Mouse (Mus musculus) heart, postnatal 0 days (tissue): ENCODE measurements around the gene Scd4. TPM values are rescaled to one million over a fixed set of nuclear protein-coding genes. Genes with fewer than 3 reads are reported as not detected.
"Not testable (repeated sequence)": the region's sequence is repeated elsewhere in the genome, so short reads cannot be mapped to it uniquely, and the experiment has no call there.

ENCODE experiments used
- ATAC-seq: fragments of 200-750 bp; cut with Nextera tagmentation; 2 replicates; pipeline ENCODE4 v1.8.0; 2017; ENCODE audit warnings: low read depth, moderate number of reproducible peaks, moderate library complexity; ENCODE audit not compliant: insufficient read depth
- DNase-seq: peaks from one replicate; pipeline ENCODE4 v3.0.0-alpha.2; 2016; ENCODE audit warnings: low spot score
- H3K27ac ChIP-seq: fragments of 300-500 bp; sonication (generic); 2 replicates; pipeline ENCODE4 v1.5.1; 2014; ENCODE audit warnings: low read depth, mild to moderate bottlenecking
- H3K27me3 ChIP-seq: fragments of 300-500 bp; sonication (generic); 2 replicates; pipeline ENCODE4 v1.6.1; 2014; ENCODE audit warnings: low read length, mixed read lengths; ENCODE audit not compliant: control insufficient read depth, insufficient read depth
- H3K36me3 ChIP-seq: fragments of 300-500 bp; sonication (generic); replicated peaks from 2 replicates; pipeline ENCODE4 v1.6.1; 2014; ENCODE audit warnings: low read length, mixed read lengths; ENCODE audit not compliant: control insufficient read depth, insufficient read depth
- H3K4me1 ChIP-seq: fragments of 300-500 bp; sonication (generic); 2 replicates; pipeline ENCODE4 v1.6.1; 2014; ENCODE audit warnings: antibody characterized with exemption; ENCODE audit not compliant: control insufficient read depth, insufficient read depth
- H3K4me2 ChIP-seq: fragments of 300-500 bp; sonication (generic); 2 replicates; pipeline ENCODE4 v1.6.1; 2014; ENCODE audit warnings: low read depth, mild to moderate bottlenecking, low read length, moderate library complexity
- H3K4me3 ChIP-seq: fragments of 300-500 bp; sonication (generic); 2 replicates; pipeline ENCODE4 v1.5.1; 2014; ENCODE audit warnings: low read depth, low read length
- H3K9ac ChIP-seq: fragments of 300-500 bp; sonication (generic); replicated peaks from 2 replicates; pipeline ENCODE4 v1.6.1; 2014; ENCODE audit warnings: low read depth, low read length, mixed read lengths
- H3K9me3 ChIP-seq: fragments of 300-500 bp; sonication (generic); replicated peaks from 2 replicates; pipeline ENCODE4 v1.6.1; 2016; ENCODE audit warnings: low read length; ENCODE audit not compliant: control insufficient read depth
- CTCF ChIP-seq: IDR thresholded peaks from 2 replicates; pipeline ENCODE4 v1.5.1; 2016; ENCODE audit warnings: antibody characterized with exemption, control low read depth, low read depth
- EP300 ChIP-seq: IDR thresholded peaks from 2 replicates; pipeline ENCODE4 v1.6.1; 2016; ENCODE audit warnings: antibody characterized with exemption, low read depth
- WGBS: fragments of 180-500 bp; shearing (Covaris S2); extraction: QIAGEN DNeasy Blood & Tissue Kit; methylation state at CpG from one replicate; pipeline ENCODE4 v1.1.7; 2014; 5-methylcytosine and 5-hydroxymethylcytosine counted together
- polyA plus RNA-seq: library from polyadenylated mRNA; unstranded; fragments of >200 nt; fragmentation: Nextera tagmentation; extraction: Ambion mirVana; gene quantifications from 2 replicates; pipeline ENCODE4 v1.2.1, GENCODE M21; 2015
- total RNA-seq: library from RNA; depleted of rRNA; stranded (reverse); fragments of >200 nt; gene quantifications from 2 replicates; pipeline ENCODE4 v1.2.3, GENCODE M21; 2014; ENCODE audit warnings: low replicate concordance

The Scd4 gene
- total and polyA plus RNA-seq, 2 experiments from 2014 or later, result 37.4 to 38.2 TPM

- no peaks in the 10 kb centered on the region for H3K27me3 ChIP-seq
- H3K4me2 ChIP-seq, result no peak overlapping the region
- no peak overlapping the region for H3K9ac ChIP-seq
- ATAC-seq (no peak), DNase-seq (no peak)
- no peak for TF ChIP-seq EP300
- no peak for TF ChIP-seq CTCF
- 0 out of 2 replicates have a peak overlapping the region, but pooled peaks have one; percentile 1 for H3K27ac ChIP-seq
- no peak overlapping the region for H3K4me3 ChIP-seq
- WGBS, result 33% methylated on average over 2 of the region's 2 CpGs
- H3K36me3 ChIP-seq, result no peaks in the 10 kb centered on the region
- peaks cover 5% of the 10 kb centered on the region; the same call in 1 of the 2 replicates for H3K9me3 ChIP-seq
- H3K4me1 ChIP-seq, result no peaks in the 10 kb centered on the region
Measured at GRCm38 (mm10) chr19:44321631-44322030, 11.3 kb upstream of the Scd4 start.

GRCm38 (mm10) chr19:44329566-44329965 is 3.3 kb upstream of the Scd4 start:
- no peaks in the 10 kb centered on the region for H3K36me3 ChIP-seq
- TF ChIP-seq CTCF (no peak), EP300 (no peak)
- H3K27me3 ChIP-seq, result no peaks in the 10 kb centered on the region
- DNase-seq, result no peak
- no peak for ATAC-seq
- no peaks in the 10 kb centered on the region for H3K9me3 ChIP-seq
- 98% methylated on average over 2 of the region's 2 CpGs for WGBS
- H3K4me3 ChIP-seq, result no peak overlapping the region
- no peak overlapping the region for H3K9ac ChIP-seq
- H3K27ac ChIP-seq, result no peak overlapping the region
- H3K4me1 ChIP-seq, result peaks cover 21% of the 10 kb centered on the region
- no peak overlapping the region for H3K4me2 ChIP-seq

- H3K4me3 ChIP-seq, H3K9me3 ChIP-seq, H3K9ac ChIP-seq, H3K27ac ChIP-seq, H3K4me2 ChIP-seq, H3K27me3 ChIP-seq, DNase-seq, ATAC-seq, H3K36me3 ChIP-seq: not testable (repeated sequence)
- WGBS, result 92% methylated on average over 1 of the region's 1 CpGs
- H3K4me1 ChIP-seq, result peaks cover 35% of the 10 kb centered on the region
Measured at GRCm38 (mm10) chr19:44331128-44331527, 1.8 kb upstream of the Scd4 start.

- Histone ChIP-seq H3K4me2 (no peak overlapping the region), H3K27me3 (no peaks in the 10 kb centered on the region), H3K4me3 (no peak overlapping the region), H3K4me1 (peaks cover 39% of the 10 kb centered on the region), H3K9ac (no peak overlapping the region), H3K36me3 (no peaks in the 10 kb centered on the region), H3K27ac (no peak overlapping the region; the same call in 1 of the 2 replicates), H3K9me3 (no peaks in the 10 kb centered on the region)
- ATAC-seq (no peak), DNase-seq (no peak)
- 50% methylated on average over 5 of the region's 5 CpGs for WGBS
- TF ChIP-seq CTCF (no peak), EP300 (no peak)
Measured at GRCm38 (mm10) chr19:44331911-44332310, 981 bp upstream of the Scd4 start.

GRCm38 (mm10) chr19:44332326-44332725 is 566 bp upstream of the Scd4 start:
- Histone ChIP-seq H3K4me3 (no peak overlapping the region), H3K9me3 (no peaks in the 10 kb centered on the region), H3K27ac (peak overlapping the region; percentile 90), H3K9ac (no peak overlapping the region), H3K36me3 (no peaks in the 10 kb centered on the region), H3K4me2 (peak overlapping the region; percentile 46; the same call in 1 of the 2 replicates), H3K27me3 (no peaks in the 10 kb centered on the region), H3K4me1 (peaks cover 39% of the 10 kb centered on the region)
- DNase-seq (no peak), ATAC-seq (no peak)
- WGBS, result 65% methylated on average over 8 of the region's 8 CpGs
- no peak for TF ChIP-seq EP300

GRCm38 (mm10) chr19:44333991-44334390 is 1.1 kb downstream of the Scd4 start:
- Histone ChIP-seq H3K27me3 (no peaks in the 10 kb centered on the region), H3K4me3 (no peak overlapping the region), H3K36me3 (no peaks in the 10 kb centered on the region), H3K4me2 (peak overlapping the region; percentile 46; the same call in 1 of the 2 replicates), H3K9me3 (no peaks in the 10 kb centered on the region), H3K9ac (no peak overlapping the region), H3K27ac (peak overlapping the region; percentile 90), H3K4me1 (peaks cover 39% of the 10 kb centered on the region)
- 92% methylated on average over 9 of the region's 9 CpGs for WGBS
- TF ChIP-seq CTCF (no peak), EP300 (no peak)
- no peak for ATAC-seq
- DNase-seq, result no peak
